Mouse (Mus musculus) heart, postnatal 4 days (tissue): Measurements from ENCODE around the gene Pigt. TPM values are rescaled to one million over a fixed set of nuclear protein-coding genes. Genes with fewer than 3 reads are reported as not detected.
A peak's percentile ranks its signal among the peaks of the same experiment; 100 is the strongest.

Experiments
- DNase-seq: peaks from one replicate; pipeline ENCODE4 v3.0.0; 2021
- total RNA-seq, 2 experiments: library from RNA; stranded (reverse); gene quantifications; 2 replicates each; pipeline ENCODE4 v1.2.3; 2021

Gene Pigt
- total RNA-seq, 2 experiments from 2014 or later = 61.8 to 64.1 TPM

GRCm38 (mm10) chr2:164486258-164487114 lies 10.8 kb upstream of the Pigt start:
- DNase-seq = peak; percentile 75

GRCm38 (mm10) chr2:164487115-164487527 lies 10.2 kb upstream of the Pigt start:
- no peak for DNase-seq

- DNase-seq = no peak
Measured at GRCm38 (mm10) chr2:164487812-164488211, 9.5 kb upstream of the Pigt start.

GRCm38 (mm10) chr2:164494126-164494525 lies 3.2 kb upstream of the Pigt start:
- DNase-seq = no peak

GRCm38 (mm10) chr2:164496331-164496730 lies 989 bp upstream of the Pigt start:
- no peak for DNase-seq

GRCm38 (mm10) chr2:164497691-164498268 lies 460 bp downstream of the Pigt start:
- no peak for DNase-seq

GRCm38 (mm10) chr2:164499317-164499716 lies 2.0 kb downstream of the Pigt start:
- DNase-seq = no peak

GRCm38 (mm10) chr2:164500511-164500910 lies 3.2 kb downstream of the Pigt start:
- DNase-seq = no peak

- no peak for DNase-seq
Measured at GRCm38 (mm10) chr2:164504919-164505318, 7.6 kb downstream of the Pigt start.

GRCm38 (mm10) chr2:164505619-164506347 lies 8.5 kb downstream of the Pigt start:
- DNase-seq = no peak

- no peak for DNase-seq
Measured at GRCm38 (mm10) chr2:164507811-164508210, 10.5 kb downstream of the Pigt start.

GRCm38 (mm10) chr2:164510621-164511190 lies 13.4 kb downstream of the Pigt start:
- no peak for DNase-seq

GRCm38 (mm10) chr2:164512121-164512909 lies 15.0 kb downstream of the Pigt start:
- no peak for DNase-seq

GRCm38 (mm10) chr2:164513389-164513788 lies 16.1 kb downstream of the Pigt start:
- peak; percentile 57 for DNase-seq

- no peak for DNase-seq
Measured at GRCm38 (mm10) chr2:164514916-164515315, 17.6 kb downstream of the Pigt start.

- DNase-seq = no peak
Measured at GRCm38 (mm10) chr2:164515897-164516296, 18.6 kb downstream of the Pigt start.

- no peak for DNase-seq
Measured at GRCm38 (mm10) chr2:164516592-164516991, 19.3 kb downstream of the Pigt start.

- DNase-seq = peak; percentile 74
Measured at GRCm38 (mm10) chr2:164517485-164518221, 20.3 kb downstream of the Pigt start.

GRCm38 (mm10) chr2:164518266-164519170 lies 21.2 kb downstream of the Pigt start:
- DNase-seq = no peak

- no peak for DNase-seq
Measured at GRCm38 (mm10) chr2:164519171-164519526, 21.8 kb downstream of the Pigt start.
